Mouse (Mus musculus): ENCODE measurements around the gene Muc4. TPM values are rescaled to one million over a fixed set of nuclear protein-coding genes. Genes with fewer than 3 reads are reported as not detected.

The Muc4 gene
- total RNA-seq, 2 experiments from 2014 or later = not detected

DNA sequence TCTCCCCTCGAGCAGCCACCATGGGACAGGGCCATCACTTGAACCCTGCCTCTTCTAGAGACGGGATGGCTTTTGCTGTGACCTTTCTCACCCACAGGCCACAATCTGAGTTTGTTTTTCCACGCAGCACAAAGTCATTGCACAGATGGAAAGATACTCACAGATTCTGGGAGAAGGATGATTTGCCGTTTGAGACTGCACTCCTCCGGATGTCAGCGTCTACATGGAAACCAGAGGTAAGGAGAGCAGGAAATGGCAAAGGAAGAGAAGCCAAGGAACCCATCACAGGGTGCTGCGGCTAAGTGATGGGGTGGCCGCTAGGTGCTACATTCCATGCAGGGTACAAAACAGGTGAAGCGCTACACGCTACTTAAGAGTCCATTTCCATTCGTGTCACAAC is 93.4 kb downstream of the Muc4 start:
- ATAC-seq (replicated peaks; ENCODE audit: poor library complexity, severe bottlenecking) = no peak

GRCm38 (mm10) chr16:32831501-32831900 is 95.8 kb downstream of the Muc4 start:
- no peak for ATAC-seq (replicated peaks; ENCODE audit: poor library complexity, severe bottlenecking)

Other genes with a start within 250 kb of the Muc4 start
- gene Slc51a, start 248.0 kb upstream of the Muc4 start, total RNA-seq (2014; fragmentation: Nextera tagmentation) = not detected in 2 replicates
- 0.05 and 0.30 TPM in 2 replicates for gene Slc51a, start 248.0 kb upstream of the Muc4 start, total RNA-seq (2017)
- gene Zdhhc19, start 239.6 kb upstream of the Muc4 start, total RNA-seq (2014; fragmentation: Nextera tagmentation) = not detected in 2 replicates
- gene Zdhhc19, start 239.6 kb upstream of the Muc4 start, total RNA-seq (2017) = not detected in 2 replicates
- 65.6 and 67.9 TPM in 2 replicates for gene Tfrc, start 127.0 kb upstream of the Muc4 start, total RNA-seq (2014; fragmentation: Nextera tagmentation)
- gene Tfrc, start 127.0 kb upstream of the Muc4 start, total RNA-seq (2017) = 105 and 142 TPM in 2 replicates
- gene Tnk2, start 92.0 kb upstream of the Muc4 start, total RNA-seq (2014; fragmentation: Nextera tagmentation) = 11.0 and 12.9 TPM in 2 replicates
- gene Tnk2, start 92.0 kb upstream of the Muc4 start, total RNA-seq (2017) = 8.8 and 14.8 TPM in 2 replicates
- gene Muc20, start 61.5 kb downstream of the Muc4 start, total RNA-seq (2014; fragmentation: Nextera tagmentation) = not detected in 2 replicates
- gene Muc20, start 61.5 kb downstream of the Muc4 start, total RNA-seq (2017) = not detected in 2 replicates
- gene Smbd1, start 74.6 kb downstream of the Muc4 start, total RNA-seq (2014; fragmentation: Nextera tagmentation) = not detected in 2 replicates
- gene Smbd1, start 74.6 kb downstream of the Muc4 start, total RNA-seq (2017) = not detected in 2 replicates
- gene Fyttd1, start 141.6 kb downstream of the Muc4 start, total RNA-seq (2014; fragmentation: Nextera tagmentation) = 15.9 and 23.6 TPM in 2 replicates
- gene Fyttd1, start 141.6 kb downstream of the Muc4 start, total RNA-seq (2017) = 58.2 and 68.9 TPM in 2 replicates
- gene Rubcn, start 141.9 kb downstream of the Muc4 start, total RNA-seq (2014; fragmentation: Nextera tagmentation) = 19.7 and 31.5 TPM in 2 replicates
- gene Rubcn, start 141.9 kb downstream of the Muc4 start, total RNA-seq (2017) = 10.4 and 12.9 TPM in 2 replicates
- 23.8 and 37.8 TPM in 2 replicates for gene Lrch3, start 178.2 kb downstream of the Muc4 start, total RNA-seq (2014; fragmentation: Nextera tagmentation)
- gene Lrch3, start 178.2 kb downstream of the Muc4 start, total RNA-seq (2017) = 12.1 and 16.8 TPM in 2 replicates

All from granulocyte monocyte progenitor cell, adult 5-6 weeks (primary cell).